Mouse (Mus musculus) embryo, embryonic 11 days (tissue): ENCODE measurements at regions not wholly inside any gene's neighbourhood (a gene's known extent, or its start where the extent isn't known, plus 50 kb on each side); places are given as distances from the start of the nearest gene placed in this dataset.

Experiments used
- DNase-seq: peaks from one replicate; pipeline ENCODE4 v3.0.0-alpha.2; 2015

GRCm38 (mm10) chr3:143014421-143014820 is 132.6 kb upstream of the Pkn2 start:
- DNase-seq = no peak

- no peak for DNase-seq
Observed at GRCm38 (mm10) chr3:143007047-143007446, 125.2 kb upstream of the Pkn2 start.

- no peak for DNase-seq
Observed at GRCm38 (mm10) chr3:143001952-143002351, 120.1 kb upstream of the Pkn2 start.

- DNase-seq = peak; percentile 29
Observed at GRCm38 (mm10) chr3:142995981-142996743, 114.4 kb upstream of the Pkn2 start.

- DNase-seq = no peak
Observed at GRCm38 (mm10) chr3:142984547-142984946, 102.7 kb upstream of the Pkn2 start.

- no peak for DNase-seq
Observed at GRCm38 (mm10) chr3:142981221-142981620, 99.4 kb upstream of the Pkn2 start.

GRCm38 (mm10) chr3:142979161-142979560 is 97.4 kb upstream of the Pkn2 start:
- peak; percentile 14 for DNase-seq

GRCm38 (mm10) chr3:142976519-142977394 is 95.0 kb upstream of the Pkn2 start:
- DNase-seq = no peak

GRCm38 (mm10) chr3:142975606-142976005 is 93.8 kb upstream of the Pkn2 start:
- DNase-seq = no peak

- DNase-seq = no peak
Observed at GRCm38 (mm10) chr3:142969501-142969900, 87.7 kb upstream of the Pkn2 start.

GRCm38 (mm10) chr3:142965604-142966003 is 83.8 kb upstream of the Pkn2 start:
- no peak for DNase-seq

- DNase-seq = no peak
Observed at GRCm38 (mm10) chr3:142963818-142964372, 82.1 kb upstream of the Pkn2 start.

GRCm38 (mm10) chr3:142957768-142958167 is 76.0 kb upstream of the Pkn2 start:
- no peak for DNase-seq

- DNase-seq = peak; percentile 73
Observed at GRCm38 (mm10) chr3:142948771-142949170, 67.0 kb upstream of the Pkn2 start.

GRCm38 (mm10) chr3:142941319-142942024 is 59.7 kb upstream of the Pkn2 start:
- DNase-seq = no peak

GRCm38 (mm10) chr3:142940874-142941273 is 59.1 kb upstream of the Pkn2 start:
- DNase-seq = no peak

GRCm38 (mm10) chr3:142939773-142940172 is 58.0 kb upstream of the Pkn2 start:
- no peak for DNase-seq

- no peak for DNase-seq
Observed at GRCm38 (mm10) chr3:142935949-142936348, 54.1 kb upstream of the Pkn2 start.

- no peak for DNase-seq
Observed at GRCm38 (mm10) chr3:142934326-142934725, 52.5 kb upstream of the Pkn2 start.

- DNase-seq = no peak
Observed at GRCm38 (mm10) chr3:142933684-142934259, 52.0 kb upstream of the Pkn2 start.
